Mouse (Mus musculus) heart, embryonic 13.5 days (tissue): Measurements from ENCODE around the gene Pdilt. TPM values are rescaled to one million over a fixed set of nuclear protein-coding genes. Genes with fewer than 3 reads are reported as not detected.
"Not testable (repeated sequence)": the region's sequence is repeated elsewhere in the genome, so short reads cannot be mapped to it uniquely, and the experiment has no call there.

Experiments used
- ATAC-seq: fragments of 200-750 bp; cut with Nextera tagmentation; 2 replicates; pipeline ENCODE4 v1.8.0; 2017; ENCODE audit warnings: moderate TSS enrichment; ENCODE audit not compliant: insufficient number of reproducible peaks, low FRiP score, low TSS enrichment; ENCODE audit errors: extremely low read depth
- H3K27ac ChIP-seq: fragments of 300-500 bp; sonication (generic); replicated peaks from 2 replicates; pipeline ENCODE4 v1.5.1; 2015; ENCODE audit warnings: moderate library complexity, mild to moderate bottlenecking, inconsistent platforms
- H3K27me3 ChIP-seq: fragments of 300-500 bp; sonication (generic); replicated peaks from 2 replicates; pipeline ENCODE4 v1.6.1; 2015; ENCODE audit warnings: mild to moderate bottlenecking, inconsistent platforms
- H3K36me3 ChIP-seq: fragments of 300-500 bp; sonication (generic); 2 replicates; pipeline ENCODE4 v1.6.1; 2015; ENCODE audit warnings: mild to moderate bottlenecking, inconsistent platforms
- H3K4me1 ChIP-seq: fragments of 300-500 bp; sonication (generic); 2 replicates; pipeline ENCODE4 v1.6.1; 2015; ENCODE audit warnings: inconsistent platforms
- H3K4me2 ChIP-seq: fragments of 300-500 bp; sonication (generic); 2 replicates; pipeline ENCODE4 v1.6.1; 2015; ENCODE audit warnings: inconsistent platforms, mild to moderate bottlenecking, moderate library complexity
- H3K4me3 ChIP-seq: fragments of 300-500 bp; sonication (generic); 2 replicates; pipeline ENCODE4 v1.5.1; 2015; ENCODE audit warnings: moderate library complexity, mild to moderate bottlenecking, inconsistent platforms
- H3K9ac ChIP-seq: fragments of 300-500 bp; sonication (generic); 2 replicates; pipeline ENCODE4 v1.6.1; 2015; ENCODE audit warnings: inconsistent platforms, mild to moderate bottlenecking, moderate library complexity
- H3K9me3 ChIP-seq: fragments of 300-500 bp; sonication (generic); 2 replicates; pipeline ENCODE4 v1.6.1; 2016; ENCODE audit warnings: inconsistent platforms
- WGBS: fragments of 180-500 bp; shearing (Covaris S2); methylation state at CpG from one replicate; pipeline ENCODE4 v1.1.7; 2015; ENCODE audit warnings: mixed read lengths; 5-methylcytosine and 5-hydroxymethylcytosine counted together
- polyA plus RNA-seq: library from polyadenylated mRNA; unstranded; fragments of >200 nt; fragmentation: Nextera tagmentation; extraction: Ambion mirVana; gene quantifications from 2 replicates; pipeline ENCODE4 v1.2.1, GENCODE M21; 2015

The Pdilt gene
- not detected in 2 replicates for polyA plus RNA-seq

DNA sequence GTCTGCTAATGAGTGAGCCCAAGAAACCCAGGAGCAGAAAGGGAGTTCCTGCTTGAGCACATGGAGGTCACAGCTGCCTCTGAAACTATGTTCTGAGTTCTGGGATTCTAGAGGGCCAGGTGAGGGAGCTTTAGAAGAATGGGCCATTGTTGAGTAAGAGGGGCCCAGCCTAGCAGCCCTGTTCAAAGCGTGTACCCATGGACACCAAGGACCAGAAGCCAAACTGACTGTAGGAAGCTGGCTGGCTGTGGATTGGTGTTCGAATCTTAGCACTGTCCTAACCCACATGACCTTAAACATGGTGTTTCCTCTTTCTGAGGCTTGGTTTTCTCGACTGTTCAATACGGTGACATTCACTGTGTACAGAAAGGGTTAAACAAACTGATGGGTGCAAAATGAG is at the start of gene Pdilt:
TSS of gene Pdilt (minus strand) at position 101 of the 400 bp plus-strand sequence.
- H3K4me2 ChIP-seq = no peak within 1 kb of the TSS
- no peaks in the 10 kb centered on the region for H3K4me1 ChIP-seq
- H3K36me3 ChIP-seq = no peaks in the 10 kb centered on the region
- no peak for ATAC-seq
- H3K9me3 ChIP-seq = no peaks in the 10 kb centered on the region
- no peak within 1 kb of the TSS for H3K9ac ChIP-seq
- no peak within 1 kb of the TSS for H3K4me3 ChIP-seq
- 64% methylated on average over 4 of the region's 4 CpGs for WGBS
- peaks cover 7% of the 10 kb centered on the region; the same call in 1 of the 2 replicates for H3K27me3 ChIP-seq
- no peak within 1 kb of the TSS for H3K27ac ChIP-seq

DNA sequence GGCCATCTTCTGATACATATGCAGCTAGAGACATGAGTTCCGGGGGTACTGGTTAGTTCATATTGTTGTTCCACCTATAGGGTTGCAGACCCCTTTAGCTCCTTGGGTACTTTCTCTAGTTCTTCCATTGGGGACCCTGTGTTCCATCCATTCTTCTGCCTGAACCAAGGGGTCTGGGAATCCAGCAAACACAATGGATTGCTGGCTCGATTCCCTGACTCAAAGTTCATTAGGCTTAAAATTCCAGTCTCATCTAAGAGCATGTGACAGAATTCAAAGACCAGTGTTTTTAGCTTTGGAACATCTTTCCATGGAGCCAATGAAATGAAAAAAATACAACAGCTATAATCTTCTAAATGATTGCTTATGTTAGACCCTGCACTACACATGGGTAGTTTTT is 39.2 kb upstream of the Pdilt start:
- not testable (repeated sequence) for H3K36me3 ChIP-seq, H3K27me3 ChIP-seq, H3K9me3 ChIP-seq, H3K4me2 ChIP-seq, H3K4me3 ChIP-seq, H3K9ac ChIP-seq, H3K4me1 ChIP-seq, H3K27ac ChIP-seq, ATAC-seq
- WGBS = 72% methylated on average over 2 of the region's 2 CpGs

DNA sequence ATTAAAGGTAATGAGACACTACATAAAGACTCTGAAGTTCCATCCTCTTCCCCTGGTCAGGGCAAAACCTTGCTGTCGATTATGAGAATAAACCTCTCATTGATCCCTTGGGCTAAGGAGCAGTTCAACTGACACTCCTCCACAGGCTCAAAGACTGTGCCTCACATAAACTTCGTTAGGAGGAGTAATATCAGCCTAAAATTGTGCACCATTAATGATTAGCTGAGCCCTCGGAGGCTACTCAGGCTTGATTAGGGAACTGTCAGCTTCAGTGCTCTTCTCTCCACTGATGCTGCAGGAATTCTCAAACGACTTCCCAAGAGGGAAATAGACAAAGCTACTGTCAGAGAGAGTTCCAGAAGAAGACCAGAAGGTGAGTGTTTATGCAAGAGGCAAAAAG is 38.2 kb upstream of the Pdilt start:
- Histone ChIP-seq H3K27ac (no peak overlapping the region), H3K9ac (no peak overlapping the region), H3K4me2 (no peak overlapping the region), H3K9me3 (no peaks in the 10 kb centered on the region), H3K36me3 (no peaks in the 10 kb centered on the region), H3K27me3 (no peaks in the 10 kb centered on the region), H3K4me1 (no peaks in the 10 kb centered on the region), H3K4me3 (no peak overlapping the region)
- ATAC-seq = no peak
- WGBS = 41% methylated on average over 4 of the region's 4 CpGs

DNA sequence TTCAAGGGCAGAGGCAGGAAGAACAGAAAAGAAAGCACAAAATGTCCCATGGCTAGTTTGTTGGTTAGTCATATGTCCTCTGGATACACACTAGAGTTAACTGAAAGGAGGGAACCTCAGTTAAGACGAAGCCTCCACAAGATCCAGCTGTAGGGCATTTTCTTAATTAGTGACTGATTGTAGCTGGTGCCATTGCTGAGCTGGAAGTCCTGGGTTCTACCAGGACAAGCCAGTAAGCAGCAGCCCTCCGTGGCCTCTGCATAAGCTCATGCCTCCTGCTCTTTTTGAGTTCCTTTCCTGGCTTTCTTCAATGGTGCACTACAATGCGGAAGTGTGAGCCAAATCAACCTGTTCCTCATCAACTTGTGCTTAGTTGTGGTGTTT is 37.2 kb upstream of the Pdilt start:
- Histone ChIP-seq H3K4me3 (no peak overlapping the region), H3K4me1 (no peaks in the 10 kb centered on the region), H3K9ac (no peak overlapping the region), H3K27ac (no peak overlapping the region), H3K9me3 (no peaks in the 10 kb centered on the region), H3K36me3 (no peaks in the 10 kb centered on the region), H3K4me2 (no peak overlapping the region), H3K27me3 (no peaks in the 10 kb centered on the region)
- 70% methylated on average over 3 of the region's 3 CpGs for WGBS
- no peak for ATAC-seq

DNA sequence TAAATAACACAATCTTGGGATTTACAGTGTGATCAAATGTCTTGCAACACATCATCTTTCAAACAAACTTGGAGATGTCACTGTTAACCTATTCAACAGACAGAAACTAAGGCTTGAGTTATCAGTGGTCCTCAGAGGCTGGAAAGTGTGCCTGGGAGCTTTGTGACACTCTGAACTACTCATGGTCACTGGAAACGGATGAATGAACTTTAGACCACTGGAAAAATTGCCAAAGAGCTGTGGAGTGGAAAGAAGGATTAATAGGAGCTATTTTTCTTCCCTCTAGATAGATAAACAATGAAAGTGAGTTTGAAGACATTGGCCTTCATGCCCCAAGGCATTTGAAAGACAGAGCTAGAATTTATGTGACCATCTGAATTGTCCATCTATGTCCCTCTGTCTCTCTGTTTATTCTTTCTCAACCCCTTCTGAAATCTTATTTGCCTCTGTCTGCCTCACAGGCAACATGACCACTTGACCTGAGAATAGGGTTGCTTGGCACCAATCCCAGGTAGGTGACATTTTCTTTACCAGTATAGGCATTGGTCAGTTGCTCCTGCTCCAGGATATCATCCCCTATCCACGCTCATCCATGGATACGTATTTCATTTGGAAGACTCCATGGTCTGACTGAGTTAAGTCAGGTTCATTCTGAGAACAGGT is 36.6 kb upstream of the Pdilt start:
- Histone ChIP-seq H3K4me1 (no peaks in the 10 kb centered on the region), H3K27me3 (no peaks in the 10 kb centered on the region), H3K36me3 (no peaks in the 10 kb centered on the region), H3K4me2 (no peak overlapping the region), H3K4me3 (no peak overlapping the region), H3K27ac (no peak overlapping the region), H3K9ac (no peak overlapping the region), H3K9me3 (no peaks in the 10 kb centered on the region)
- 67% methylated on average over 3 of the region's 3 CpGs for WGBS
- ATAC-seq = no peak

DNA sequence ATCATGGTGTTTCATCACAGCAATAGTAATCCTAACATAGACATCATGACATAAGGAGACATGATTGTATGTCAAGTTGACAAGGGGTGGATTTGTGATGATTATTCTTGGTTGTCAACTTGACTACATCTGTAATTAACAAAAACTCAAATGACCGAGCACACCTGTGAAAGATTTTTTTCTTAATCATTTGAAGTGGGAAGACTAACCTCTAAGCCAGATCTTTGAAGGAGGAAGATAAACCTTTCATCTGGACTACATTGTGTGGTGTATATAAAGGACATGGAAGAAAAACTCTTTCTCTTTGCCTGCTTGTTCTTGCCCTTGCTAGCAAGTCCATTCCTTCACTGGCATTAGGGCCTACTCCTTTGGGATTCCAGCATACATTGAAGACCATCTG is 30.8 kb upstream of the Pdilt start, which contains the start of gene Acsm2:
TSS of gene Acsm2 (plus strand) at position 301 of the 400 bp plus-strand sequence.
- no peaks in the 10 kb centered on the region for H3K4me1 ChIP-seq
- no peak for ATAC-seq
- no peak within 1 kb of the TSS for H3K4me3 ChIP-seq

DNA sequence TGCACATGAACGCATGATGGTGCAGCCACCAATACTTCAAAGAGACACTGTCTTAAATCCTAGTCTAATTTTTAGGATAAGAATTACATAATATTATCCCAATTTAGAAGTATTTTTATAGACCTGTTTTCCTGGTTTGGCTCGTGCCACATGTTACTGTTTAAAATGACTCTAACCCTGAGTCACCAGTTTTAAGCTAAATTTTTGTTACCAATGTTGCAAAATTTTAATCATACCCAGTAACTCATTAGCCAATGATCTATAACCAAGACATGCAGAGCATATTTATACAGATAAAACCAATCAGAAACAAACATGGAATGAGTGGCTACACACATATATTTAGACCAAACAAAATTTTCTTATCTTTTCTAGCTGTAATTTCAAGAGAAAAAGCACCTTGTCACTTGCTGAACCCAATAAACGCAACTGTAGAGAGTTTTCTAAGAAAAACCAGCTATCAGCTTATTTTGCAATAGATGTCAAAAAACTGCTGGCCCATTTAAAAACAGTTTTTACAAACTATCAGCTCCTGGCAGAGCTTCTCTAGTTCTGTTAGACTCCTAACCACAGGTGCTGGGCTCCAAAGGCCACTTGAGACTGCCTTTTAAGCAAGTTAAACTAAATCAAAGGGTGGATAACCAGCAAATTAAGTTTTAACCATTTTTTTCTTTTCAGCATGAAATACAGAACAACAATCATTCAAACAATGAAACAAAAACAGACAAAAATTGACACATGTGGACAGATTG is 27.4 kb upstream of the Pdilt start:
- Histone ChIP-seq H3K9me3 (no peaks in the 10 kb centered on the region), H3K36me3 (no peaks in the 10 kb centered on the region), H3K9ac (no peak overlapping the region), H3K27me3 (no peaks in the 10 kb centered on the region), H3K4me1 (no peaks in the 10 kb centered on the region), H3K4me2 (no peak overlapping the region), H3K27ac (no peak overlapping the region), H3K4me3 (no peak overlapping the region)
- no peak for ATAC-seq
- WGBS = 70% methylated on average over 3 of the region's 3 CpGs

More for the DNA sequence above, 30.8 kb upstream of the Pdilt start, which contains the start of gene Acsm2:
- Histone ChIP-seq H3K27ac (no peak within 1 kb of the TSS), H3K27me3 (no peaks in the 10 kb centered on the region), H3K4me2 (no peak within 1 kb of the TSS), H3K9ac (no peak within 1 kb of the TSS), H3K9me3 (no peaks in the 10 kb centered on the region), H3K36me3 (no peaks in the 10 kb centered on the region)
- 50% methylated on average over 1 of the region's 1 CpGs for WGBS

DNA sequence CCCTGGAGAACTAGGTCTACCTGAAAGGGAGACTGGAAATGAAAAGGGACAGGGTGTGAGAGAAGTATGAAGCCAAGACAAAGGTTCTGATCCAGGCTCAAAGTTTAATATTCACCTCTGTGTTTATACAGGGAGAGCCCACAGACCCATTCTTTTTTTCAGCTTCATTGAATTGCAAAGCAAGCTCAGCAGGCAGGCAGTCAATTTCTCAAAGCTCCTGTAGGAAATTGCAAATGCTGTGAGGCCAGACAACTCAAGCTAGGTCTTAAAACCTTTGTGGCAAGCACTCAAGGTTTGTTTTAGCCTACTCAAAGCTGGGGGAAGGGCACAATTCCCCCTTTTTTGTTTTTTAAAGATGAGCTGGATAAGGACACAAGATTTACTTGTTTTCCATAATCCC is 22.3 kb upstream of the Pdilt start:
- Histone ChIP-seq H3K36me3 (no peaks in the 10 kb centered on the region), H3K4me2 (no peak overlapping the region), H3K27me3 (no peaks in the 10 kb centered on the region), H3K9me3 (no peaks in the 10 kb centered on the region), H3K4me3 (no peak overlapping the region), H3K27ac (no peak overlapping the region), H3K4me1 (no peaks in the 10 kb centered on the region), H3K9ac (no peak overlapping the region)
- ATAC-seq = no peak

DNA sequence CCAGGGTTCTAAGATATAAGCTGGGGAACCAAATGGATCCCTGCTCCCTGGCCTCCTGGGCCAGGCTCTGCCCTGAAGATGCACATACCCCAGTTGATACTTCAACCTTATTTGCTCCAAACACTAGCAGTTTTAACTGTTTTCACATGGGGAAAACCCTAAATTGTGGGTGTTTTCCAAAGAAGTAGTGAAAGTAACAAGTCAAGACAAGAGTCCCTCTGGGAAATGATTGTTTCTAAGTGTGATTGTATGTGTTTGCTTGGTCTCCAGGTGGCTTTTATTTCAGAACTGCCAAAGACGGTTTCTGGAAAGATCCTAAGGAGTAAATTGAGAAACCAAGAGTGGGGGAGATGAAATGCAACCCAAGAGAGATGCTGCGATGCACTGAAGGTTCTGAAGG is 19.2 kb upstream of the Pdilt start:
- H3K27me3 ChIP-seq = no peaks in the 10 kb centered on the region
- H3K36me3 ChIP-seq = no peaks in the 10 kb centered on the region
- no peaks in the 10 kb centered on the region for H3K9me3 ChIP-seq
- 70% methylated on average over 2 of the region's 2 CpGs for WGBS
- no peak for ATAC-seq
- no peak overlapping the region for H3K4me2 ChIP-seq
- no peaks in the 10 kb centered on the region for H3K4me1 ChIP-seq
- no peak overlapping the region for H3K4me3 ChIP-seq
- H3K27ac ChIP-seq = no peak overlapping the region
- no peak overlapping the region for H3K9ac ChIP-seq

DNA sequence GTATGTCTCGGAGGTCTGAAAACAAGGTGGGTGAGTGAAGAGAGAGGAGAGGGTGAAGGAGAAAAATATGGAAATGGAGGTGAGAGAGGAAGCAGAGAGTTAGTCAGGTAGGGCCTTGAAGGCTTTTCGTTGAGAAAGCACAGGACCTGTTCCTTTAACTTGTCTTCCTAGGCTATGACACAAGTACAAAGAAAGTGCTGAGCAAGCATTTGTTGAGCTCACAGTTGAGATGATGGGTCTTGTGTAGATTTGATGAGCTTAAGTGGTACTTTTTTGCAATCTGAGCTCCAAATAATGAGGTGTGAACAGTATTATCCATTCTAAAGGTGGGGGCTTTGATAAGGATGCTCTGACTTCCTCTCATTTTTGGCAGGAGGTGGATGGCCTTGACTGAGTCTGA is 11.1 kb upstream of the Pdilt start:
- Histone ChIP-seq H3K9ac (no peak overlapping the region), H3K27me3 (no peaks in the 10 kb centered on the region), H3K36me3 (no peaks in the 10 kb centered on the region), H3K4me3 (no peak overlapping the region), H3K4me2 (no peak overlapping the region), H3K4me1 (no peaks in the 10 kb centered on the region), H3K27ac (no peak overlapping the region), H3K9me3 (no peaks in the 10 kb centered on the region)
- no peak for ATAC-seq
- WGBS = 56% methylated on average over 2 of the region's 2 CpGs

DNA sequence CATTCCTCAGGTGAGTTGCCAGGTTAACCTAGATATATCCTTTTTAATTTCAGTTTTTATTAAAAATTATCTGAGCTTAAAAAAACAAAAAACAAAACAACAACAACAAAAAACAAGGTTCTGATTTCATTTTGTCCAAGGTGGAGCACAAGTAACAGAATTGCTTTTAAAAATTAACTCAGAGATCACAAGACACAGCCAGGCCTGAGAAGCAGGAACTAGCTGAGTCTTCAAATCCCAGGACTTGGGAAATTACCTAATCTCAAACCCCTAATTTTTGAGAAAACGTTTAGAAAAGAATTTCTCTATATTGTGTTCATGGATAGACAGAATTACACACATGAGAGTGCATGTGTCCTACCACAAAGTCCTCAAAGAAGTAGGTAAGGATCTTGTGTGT is 9.6 kb upstream of the Pdilt start:
- WGBS = 27% methylated on average over 1 of the region's 1 CpGs

DNA sequence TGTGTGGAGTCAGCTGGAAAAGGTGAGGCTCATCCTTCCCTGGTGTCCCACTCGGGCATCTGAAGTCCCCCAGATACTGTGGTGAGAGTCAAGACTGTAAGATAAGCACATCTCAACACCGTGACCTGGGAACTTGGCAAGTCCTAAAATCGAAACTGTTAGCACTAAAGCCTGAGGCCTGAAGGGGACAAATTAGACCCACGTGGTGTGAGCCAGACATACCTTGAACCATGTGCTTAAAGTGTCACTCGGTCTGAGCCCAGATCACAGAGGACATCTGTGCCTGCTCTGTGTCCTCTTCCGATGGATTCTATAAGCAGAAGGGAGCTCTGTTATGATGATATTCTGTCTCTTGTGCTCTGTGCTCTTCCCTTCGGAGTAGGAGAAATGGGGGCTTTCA is 5.3 kb upstream of the Pdilt start:
- 52% methylated on average over 7 of the region's 7 CpGs for WGBS
- H3K27me3 ChIP-seq = no peaks in the 10 kb centered on the region
- no peak overlapping the region for H3K9ac ChIP-seq
- H3K4me3 ChIP-seq = no peak overlapping the region
- no peak overlapping the region for H3K4me2 ChIP-seq
- H3K36me3 ChIP-seq = no peaks in the 10 kb centered on the region
- H3K4me1 ChIP-seq = no peaks in the 10 kb centered on the region
- H3K27ac ChIP-seq = no peak overlapping the region
- no peak for ATAC-seq
- no peaks in the 10 kb centered on the region for H3K9me3 ChIP-seq

More for the DNA sequence above, 9.6 kb upstream of the Pdilt start:
- H3K4me2 ChIP-seq = no peak overlapping the region
- no peak overlapping the region for H3K27ac ChIP-seq
- H3K9me3 ChIP-seq = no peaks in the 10 kb centered on the region
- H3K9ac ChIP-seq = no peak overlapping the region
- H3K36me3 ChIP-seq = no peaks in the 10 kb centered on the region
- no peaks in the 10 kb centered on the region for H3K27me3 ChIP-seq
- no peak overlapping the region for H3K4me3 ChIP-seq
- ATAC-seq = no peak
- H3K4me1 ChIP-seq = no peaks in the 10 kb centered on the region
